ENCODE assay signal across 22 mouse cellular contexts in genomic region chr17:34208421-34208820, GRCm38 (mm10). TPM values are rescaled to one million over a fixed set of nuclear protein-coding genes. Genes with fewer than 3 reads are reported as not detected.
A peak's percentile ranks its signal among the peaks of the same experiment; 100 is the strongest.
DNase-seq lines count a peak whose midpoint lies in the region; TF ChIP-seq lines count a peak whose summit lies in the region.
"Had no signal": no experiment of that assay in that cellular context is flagged by ENCODE, and none has a peak within 500 bp of the region (broad histone marks: within the 10 kb centered on the region; RNA-seq: fewer than 3 reads in every experiment).

No protein-coding gene starts in this region.

- H3K27me3 ChIP-seq in thymus, adult 2 months (ENCODE audit: control insufficient read depth, insufficient read depth, low read length) = no peaks in the 10 kb centered on the region

- no peak for TF ChIP-seq POLR2A in thymus, adult 2 months (IDR thresholded peaks at IDR 0.05; ENCODE audit: control insufficient read depth, extremely low read depth, insufficient read depth, low read length, poor library complexity)

- H3K4me1 ChIP-seq in thymus, adult 2 months (replicated peaks; ENCODE audit: control insufficient read depth, insufficient read depth, low read length) = peaks cover 56% of the 10 kb centered on the region

- H3K27ac ChIP-seq in thymus, adult 2 months (ENCODE audit: control insufficient read depth, insufficient read depth, low read length) = peak overlapping the region; percentile 33; the same call in 1 of the 2 replicates
- H3K27ac ChIP-seq: forebrain, embryonic 10.5 days; forebrain, embryonic 13.5 days; heart, embryonic 15.5 days; hindbrain, embryonic 12.5 days; hindbrain, embryonic 15.5 days had no signal

- H3K36me3 ChIP-seq in thymus, adult 2 months (ENCODE audit: control insufficient read depth, insufficient read depth, low read length) = peaks cover 16% of the 10 kb centered on the region; the same call in 1 of the 2 replicates
- H3K36me3 ChIP-seq: forebrain, embryonic 10.5 days; heart, embryonic 12.5 days; heart, embryonic 15.5 days; hindbrain, embryonic 12.5 days; hindbrain, embryonic 15.5 days had no signal

- 28% methylated on average over 10 of the region's 10 CpGs for WGBS in thymus, adult 2 months

- H3K4me3 ChIP-seq in thymus, adult 2 months (ENCODE audit: control insufficient read depth, insufficient read depth, low read length) = no peak overlapping the region
- H3K4me3 ChIP-seq: forebrain, embryonic 10.5 days; forebrain, embryonic 13.5 days; heart, embryonic 12.5 days; heart, embryonic 15.5 days; hindbrain, embryonic 12.5 days; hindbrain, embryonic 15.5 days had no signal

- DNase-seq in cerebellum, adult 9-11 months = peak; percentile 1
- no peak for DNase-seq in cerebellum, postnatal 14 days
- peak; percentile 3 for DNase-seq in kidney, postnatal 10 days
- DNase-seq in kidney, adult 18-20 months = no peak
- no peak for DNase-seq in thymus, adult 2 months
- DNase-seq in thymus, postnatal 25 days = no peak
- DNase-seq in T-cell, adult 2 months (ENCODE audit: low spot score) = peak; percentile 0
- DNase-seq: adrenal gland, postnatal 10 days; adrenal gland, postnatal 36 days; cerebellum, adult 18-20 months; cerebellum, adult 9-10 months; cerebellum, postnatal 36 days; gastrocnemius, postnatal 10 days; gastrocnemius, postnatal 36 days; heart, postnatal 10 days had no signal

- no peak for TF ChIP-seq CTCF in thymus, adult 2 months (IDR thresholded peaks at IDR 0.05; ENCODE audit: borderline replicate concordance, control insufficient read depth, extremely low read depth, insufficient read depth, low read length, poor library complexity)

RNA-seq across cellular contexts. Expression of gene Tap2, which starts 5.1 kb away (rescaled TPM):
- polyA plus RNA-seq in thymus, adult 2 months (2012; rRNA removed) = 231 and 232 TPM in 2 replicates

RNA-seq across cellular contexts. Expression of gene Psmb8, which starts 10.9 kb away (rescaled TPM):
- polyA plus RNA-seq in thymus, adult 2 months (2012; rRNA removed) = 656 and 705 TPM in 2 replicates

RNA-seq across cellular contexts. Expression of gene Psmb9, which starts 20.9 kb away (rescaled TPM):
- polyA plus RNA-seq in thymus, adult 2 months (2012; rRNA removed) = 288 and 334 TPM in 2 replicates

RNA-seq across cellular contexts. Expression of gene Tap1, which starts 21.1 kb away (rescaled TPM):
- 197 and 202 TPM in 2 replicates for polyA plus RNA-seq in thymus, adult 2 months (2012; rRNA removed)

RNA-seq across cellular contexts. Expression of gene H2-Ob, which starts 30.3 kb away (rescaled TPM):
- 30.1 and 37.5 TPM in 2 replicates for polyA plus RNA-seq in thymus, adult 2 months (2012; rRNA removed)
- polyA plus RNA-seq: embryonic facial prominence, embryonic 11.5 days; forebrain, embryonic 10.5 days; forebrain, embryonic 13.5 days; hindbrain, embryonic 12.5 days had no signal

Comparison
In these comparisons a context has a peak if more than half of its experiments do, and no peak if none do; other contexts are left out.
1. DNase-seq: peak in cerebellum, adult 9-11 months (single experiment), kidney, postnatal 10 days (single experiment) and T-cell, adult 2 months (single experiment); none in cerebellum, postnatal 14 days (0 of 2), kidney, adult 18-20 months (single experiment), thymus, adult 2 months (single experiment) and thymus, postnatal 25 days (single experiment).